Mouse (Mus musculus) ES-E14 (cell line): Measurements from ENCODE around the gene Gm10277.

Experiments used
- CHD2 ChIP-seq: IDR thresholded peaks from 2 replicates; pipeline ENCODE4 v1.6.1; 2014; ENCODE audit warnings: mild to moderate bottlenecking, low read depth, low read length, inconsistent platforms
- HCFC1 ChIP-seq: IDR thresholded peaks from 2 replicates; pipeline ENCODE4 v1.6.1; 2012; ENCODE audit warnings: low read length, inconsistent platforms, borderline replicate concordance; ENCODE audit not compliant: insufficient read depth
- MAFK ChIP-seq: IDR thresholded peaks from 2 replicates; pipeline ENCODE4 v1.6.1; 2014; ENCODE audit warnings: mild to moderate bottlenecking, low read depth, low read length, inconsistent platforms; ENCODE audit not compliant: insufficient read depth
- ZC3H11A ChIP-seq: IDR thresholded peaks from 2 replicates; pipeline ENCODE4 v1.6.1; 2012; ENCODE audit warnings: low read depth, mild to moderate bottlenecking, inconsistent platforms, low read length, borderline replicate concordance
- ZNF384 ChIP-seq: IDR thresholded peaks from 2 replicates; pipeline ENCODE4 v1.6.1; 2012; ENCODE audit warnings: low read depth, low read length, inconsistent platforms

- TF ChIP-seq HCFC1: no peak
- TF ChIP-seq ZC3H11A: 0 out of 2 replicates have a peak, but pooled peaks have one; percentile 11
- no peak for TF ChIP-seq MAFK
- TF ChIP-seq ZNF384: no peak
- TF ChIP-seq CHD2: no peak
These were observed 35.2 kb upstream of the Gm10277 start for GRCm38 (mm10) chr11:77822781-77823180.
